Mouse (Mus musculus): ENCODE data around the gene Zdhhc7. TPM values are rescaled to one million over a fixed set of nuclear protein-coding genes. Genes with fewer than 3 reads are reported as not detected.

The Zdhhc7 gene
- polyA plus RNA-seq, 1 experiment from 2014 or later = 28.9 TPM

DNA sequence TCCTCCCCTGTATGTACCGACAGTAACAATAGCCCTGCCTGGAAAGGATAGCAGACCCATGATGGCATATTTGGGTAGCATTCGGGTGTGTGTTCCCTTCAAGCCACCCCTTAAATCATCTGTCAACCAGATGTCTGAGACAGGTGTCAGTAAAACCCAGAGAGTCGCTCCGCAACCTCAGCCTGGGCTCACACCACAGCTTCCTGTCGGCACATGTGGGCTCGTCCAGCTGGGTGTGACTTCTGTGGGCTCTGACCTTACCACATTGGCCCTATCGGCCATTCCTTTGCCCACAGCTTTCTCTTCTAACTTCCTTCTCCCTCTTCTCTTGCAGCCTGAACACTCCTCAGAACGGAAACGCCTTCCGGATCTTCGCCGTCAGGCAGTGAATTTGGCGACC lies 51.3 kb downstream of the Zdhhc7 start:
- WGBS = 89% methylated on average over 13 of the region's 13 CpGs
- Histone ChIP-seq H3K36me3 (ENCODE audit: control insufficient read depth, insufficient read depth) (no peaks in the 10 kb centered on the region), H3K27me3 (replicated peaks; ENCODE audit: control insufficient read depth, insufficient read depth, low read length) (no peaks in the 10 kb centered on the region), H3K9ac (replicated peaks; ENCODE audit: low read depth, low read length) (no peak overlapping the region), H3K9me3 (ENCODE audit: control insufficient read depth, low read length) (no peaks in the 10 kb centered on the region), H3K4me3 (replicated peaks; ENCODE audit: low read length) (no peak overlapping the region), H3K27ac (ENCODE audit: low read length) (no peak overlapping the region), H3K4me1 (replicated peaks; ENCODE audit: control insufficient read depth, insufficient read depth, low read length) (peaks cover 14% of the 10 kb centered on the region), H3K4me2 (ENCODE audit: low read length) (no peak overlapping the region)
- no peak for ATAC-seq

DNA sequence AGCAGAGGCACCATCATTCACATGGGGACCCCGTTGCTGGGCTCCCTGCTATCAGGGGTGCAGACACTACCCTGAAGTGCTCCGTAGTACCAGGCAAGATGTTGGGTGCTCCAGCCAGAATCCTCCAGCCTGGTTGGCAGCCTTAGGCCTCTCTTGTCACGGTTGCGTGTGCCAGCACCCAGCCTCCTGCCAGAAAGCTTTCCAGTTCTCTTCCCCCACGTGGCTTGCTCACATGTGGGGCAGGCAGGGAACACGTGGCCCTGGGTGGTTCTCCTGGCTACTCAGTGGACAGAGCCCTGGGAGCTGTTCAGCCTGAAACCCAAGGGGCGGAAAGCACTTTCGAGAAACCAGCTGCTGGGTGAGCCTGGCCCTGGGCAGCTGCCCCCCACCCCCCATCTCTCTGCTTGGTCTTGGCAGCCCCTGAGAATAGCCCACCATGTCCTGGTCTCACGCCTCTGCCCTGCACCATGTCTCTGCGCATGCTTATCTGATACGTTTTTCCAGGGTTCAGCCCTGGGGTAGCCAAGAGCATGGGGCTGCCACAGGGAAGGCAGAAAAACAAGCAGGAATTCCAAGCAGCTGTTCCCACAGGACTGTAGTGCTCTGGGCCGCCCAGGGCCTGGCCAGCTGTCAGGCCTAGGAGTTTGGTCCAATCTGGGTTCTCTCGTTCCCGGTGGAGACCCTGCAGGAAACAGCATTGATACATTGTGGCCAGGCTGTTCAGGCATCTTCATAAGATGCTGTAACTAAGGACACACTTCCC lies 54.8 kb downstream of the Zdhhc7 start:
- WGBS = 58% methylated on average over 14 of the region's 14 CpGs
- Histone ChIP-seq H3K9ac (replicated peaks; ENCODE audit: low read depth, low read length) (no peak overlapping the region), H3K4me3 (replicated peaks; ENCODE audit: low read length) (no peak overlapping the region), H3K4me1 (replicated peaks; ENCODE audit: control insufficient read depth, insufficient read depth, low read length) (peaks cover 14% of the 10 kb centered on the region), H3K36me3 (ENCODE audit: control insufficient read depth, insufficient read depth) (no peaks in the 10 kb centered on the region), H3K27ac (ENCODE audit: low read length) (peak overlapping the region; percentile 56), H3K9me3 (ENCODE audit: control insufficient read depth, low read length) (no peaks in the 10 kb centered on the region), H3K4me2 (ENCODE audit: low read length) (no peak overlapping the region), H3K27me3 (replicated peaks; ENCODE audit: control insufficient read depth, insufficient read depth, low read length) (no peaks in the 10 kb centered on the region)
- ATAC-seq = peak; percentile 76

DNA sequence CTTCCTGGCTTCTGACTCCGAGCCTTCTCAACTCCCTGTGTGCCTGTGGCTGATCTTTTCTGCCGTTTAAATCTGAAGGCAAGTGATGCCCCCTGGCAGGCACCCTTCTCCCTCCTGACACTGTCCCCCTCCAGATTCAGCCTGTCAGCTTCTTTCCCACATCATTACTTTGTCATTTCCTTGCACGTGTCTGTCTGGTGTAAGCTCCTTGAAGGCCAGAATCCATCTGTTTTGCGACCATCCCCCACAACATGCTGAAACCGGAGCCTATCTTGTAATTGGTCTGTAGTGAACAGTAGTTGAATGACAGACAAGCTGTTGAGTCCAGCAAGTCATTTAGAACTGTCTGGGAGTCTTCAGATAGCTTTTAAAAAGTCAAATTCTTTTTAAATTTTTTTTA lies 55.8 kb downstream of the Zdhhc7 start:
- Histone ChIP-seq H3K9ac (replicated peaks; ENCODE audit: low read depth, low read length) (no peak overlapping the region), H3K9me3 (ENCODE audit: control insufficient read depth, low read length) (no peaks in the 10 kb centered on the region), H3K4me3 (replicated peaks; ENCODE audit: low read length) (no peak overlapping the region), H3K27ac (ENCODE audit: low read length) (no peak overlapping the region), H3K27me3 (replicated peaks; ENCODE audit: control insufficient read depth, insufficient read depth, low read length) (no peaks in the 10 kb centered on the region), H3K4me1 (replicated peaks; ENCODE audit: control insufficient read depth, insufficient read depth, low read length) (peaks cover 14% of the 10 kb centered on the region), H3K36me3 (ENCODE audit: control insufficient read depth, insufficient read depth) (no peaks in the 10 kb centered on the region), H3K4me2 (ENCODE audit: low read length) (no peak overlapping the region)
- WGBS = 62% methylated on average over 5 of the region's 5 CpGs
- ATAC-seq = no peak

DNA sequence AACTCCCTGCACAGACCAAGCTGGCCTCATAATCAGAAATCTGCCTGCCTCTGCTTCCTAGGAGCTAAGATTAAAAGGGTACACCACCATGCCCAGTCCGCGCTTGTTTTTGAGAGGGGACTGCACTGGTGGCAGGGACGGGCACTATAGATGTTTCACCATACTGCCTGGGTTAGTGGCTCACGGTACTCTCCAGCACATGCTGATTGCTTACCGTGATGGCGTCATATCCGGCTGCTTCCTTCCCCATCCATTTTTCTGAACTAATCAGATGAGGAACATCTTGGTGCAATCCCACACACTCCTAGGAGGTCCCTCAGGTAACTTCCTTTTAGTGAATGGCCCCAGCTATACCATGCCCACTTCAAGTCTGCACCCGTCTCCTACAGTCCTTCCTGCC lies 56.4 kb downstream of the Zdhhc7 start:
- no peaks in the 10 kb centered on the region for H3K36me3 ChIP-seq (ENCODE audit: control insufficient read depth, insufficient read depth)
- 85% methylated on average over 8 of the region's 8 CpGs for WGBS
- H3K27ac ChIP-seq (ENCODE audit: low read length) = no peak overlapping the region
- ATAC-seq = no peak
- H3K4me2 ChIP-seq (ENCODE audit: low read length) = no peak overlapping the region
- no peaks in the 10 kb centered on the region for H3K27me3 ChIP-seq (replicated peaks; ENCODE audit: control insufficient read depth, insufficient read depth, low read length)
- H3K4me1 ChIP-seq (replicated peaks; ENCODE audit: control insufficient read depth, insufficient read depth, low read length) = peaks cover 14% of the 10 kb centered on the region
- H3K9me3 ChIP-seq (ENCODE audit: control insufficient read depth, low read length) = no peaks in the 10 kb centered on the region
- H3K9ac ChIP-seq (replicated peaks; ENCODE audit: low read depth, low read length) = no peak overlapping the region
- no peak overlapping the region for H3K4me3 ChIP-seq (replicated peaks; ENCODE audit: low read length)

DNA sequence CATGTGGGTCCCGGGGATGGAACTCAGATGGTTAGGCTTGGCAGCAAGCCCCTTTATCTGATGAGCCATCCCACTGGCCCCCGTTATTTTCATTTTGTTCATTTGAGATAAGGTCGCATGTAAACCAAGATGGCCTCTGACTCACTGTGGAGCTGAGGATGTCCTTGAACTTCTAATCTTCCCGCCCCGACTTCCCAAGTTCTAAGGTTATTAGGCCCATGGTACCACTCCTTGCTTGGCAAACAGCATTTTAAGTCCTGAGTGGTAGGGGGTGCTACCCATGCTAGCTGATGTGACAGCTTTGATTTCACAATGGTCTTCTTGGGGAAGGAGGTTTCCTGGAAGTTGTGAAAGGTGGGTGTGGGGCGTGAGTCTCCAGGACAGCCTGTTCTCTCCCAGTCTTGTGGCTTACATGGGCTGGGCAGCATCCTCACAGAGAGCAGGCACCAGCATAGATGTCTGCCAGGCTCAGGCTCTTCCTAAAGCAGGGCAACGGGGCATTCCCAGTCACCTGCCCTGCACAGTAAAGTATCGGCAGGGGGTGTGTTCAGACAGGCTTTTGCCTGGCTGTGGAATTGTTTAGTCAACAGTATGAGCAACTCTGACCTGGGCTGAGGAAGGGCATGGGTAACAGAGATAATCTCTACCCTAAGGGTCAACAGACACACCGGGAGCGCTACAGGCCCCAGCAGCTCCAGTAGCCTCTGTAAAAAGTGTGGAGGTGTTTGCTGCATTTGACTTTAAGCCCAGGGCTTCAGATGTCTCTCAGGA lies 58.6 kb downstream of the Zdhhc7 start:
- 80% methylated on average over 10 of the region's 10 CpGs for WGBS
- Histone ChIP-seq H3K27me3 (replicated peaks; ENCODE audit: control insufficient read depth, insufficient read depth, low read length) (no peaks in the 10 kb centered on the region), H3K9ac (replicated peaks; ENCODE audit: low read depth, low read length) (no peak overlapping the region), H3K27ac (ENCODE audit: low read length) (no peak overlapping the region), H3K4me2 (ENCODE audit: low read length) (no peak overlapping the region), H3K36me3 (ENCODE audit: control insufficient read depth, insufficient read depth) (no peaks in the 10 kb centered on the region), H3K4me3 (replicated peaks; ENCODE audit: low read length) (no peak overlapping the region), H3K4me1 (replicated peaks; ENCODE audit: control insufficient read depth, insufficient read depth, low read length) (peaks cover 14% of the 10 kb centered on the region), H3K9me3 (ENCODE audit: control insufficient read depth, low read length) (no peaks in the 10 kb centered on the region)
- no peak for ATAC-seq

DNA sequence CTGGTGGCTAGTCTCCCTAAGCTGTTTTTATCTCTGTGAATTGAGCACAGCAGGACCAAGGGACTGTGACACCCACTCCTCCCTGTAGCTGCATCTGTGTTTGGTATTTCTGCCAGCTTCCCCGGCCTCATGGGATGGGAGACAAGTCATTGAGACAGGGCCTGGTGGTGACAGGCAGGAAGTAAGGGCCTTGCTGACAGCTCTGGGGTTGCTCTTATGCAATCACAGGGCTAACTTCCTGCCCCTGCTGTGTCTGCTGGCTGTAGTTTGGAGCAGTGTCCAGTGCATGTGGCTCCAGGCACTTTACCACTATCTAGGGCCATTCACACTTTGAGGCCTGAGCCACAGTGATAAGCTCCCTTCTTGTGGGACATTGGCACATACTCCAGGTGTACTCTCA lies 60.4 kb downstream of the Zdhhc7 start:
- Histone ChIP-seq H3K4me2 (ENCODE audit: low read length) (no peak overlapping the region), H3K27me3 (replicated peaks; ENCODE audit: control insufficient read depth, insufficient read depth, low read length) (no peaks in the 10 kb centered on the region), H3K9ac (replicated peaks; ENCODE audit: low read depth, low read length) (no peak overlapping the region), H3K36me3 (ENCODE audit: control insufficient read depth, insufficient read depth) (no peaks in the 10 kb centered on the region), H3K27ac (ENCODE audit: low read length) (no peak overlapping the region), H3K9me3 (ENCODE audit: control insufficient read depth, low read length) (no peaks in the 10 kb centered on the region), H3K4me1 (replicated peaks; ENCODE audit: control insufficient read depth, insufficient read depth, low read length) (peaks cover 1% of the 10 kb centered on the region; the same call in 1 of the 2 replicates), H3K4me3 (replicated peaks; ENCODE audit: low read length) (no peak overlapping the region)
- no peak for ATAC-seq
- 80% methylated on average over 1 of the region's 1 CpGs for WGBS

DNA sequence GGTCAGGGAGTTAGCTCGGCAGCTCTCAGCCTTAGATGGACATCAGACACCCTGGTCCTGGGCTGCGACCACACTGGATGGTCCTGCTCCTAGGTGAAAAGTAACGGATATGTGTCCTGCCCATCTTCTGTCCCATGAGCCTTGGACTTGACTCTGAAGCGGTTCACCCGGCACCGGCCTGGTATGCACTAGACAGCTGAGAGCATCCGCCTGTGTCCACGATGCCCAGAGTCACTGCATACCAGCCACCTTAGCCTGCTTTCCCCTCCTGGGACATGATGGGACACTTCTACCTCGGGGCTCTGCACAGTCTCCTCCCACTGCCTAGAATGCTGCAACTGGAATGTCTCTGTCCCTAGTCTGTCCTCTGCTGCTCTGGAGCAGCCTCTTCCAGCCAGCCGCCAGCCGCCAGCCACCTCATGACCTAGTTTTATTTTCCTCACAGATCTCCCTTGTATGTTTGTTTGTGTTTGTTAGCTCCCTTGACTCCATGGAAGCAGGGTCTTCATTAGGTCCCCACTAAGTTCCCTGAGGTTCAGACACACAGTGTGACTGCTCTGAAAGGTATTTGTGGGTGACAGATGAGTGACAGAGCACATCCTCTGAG lies 61.9 kb downstream of the Zdhhc7 start:
- H3K27ac ChIP-seq (ENCODE audit: low read length) = no peak overlapping the region
- H3K9ac ChIP-seq (replicated peaks; ENCODE audit: low read depth, low read length) = no peak overlapping the region
- no peak overlapping the region for H3K4me3 ChIP-seq (replicated peaks; ENCODE audit: low read length)
- H3K4me2 ChIP-seq (ENCODE audit: low read length) = no peak overlapping the region
- no peaks in the 10 kb centered on the region for H3K4me1 ChIP-seq (replicated peaks; ENCODE audit: control insufficient read depth, insufficient read depth, low read length)
- H3K27me3 ChIP-seq (replicated peaks; ENCODE audit: control insufficient read depth, insufficient read depth, low read length) = no peaks in the 10 kb centered on the region
- H3K36me3 ChIP-seq (ENCODE audit: control insufficient read depth, insufficient read depth) = no peaks in the 10 kb centered on the region
- H3K9me3 ChIP-seq (ENCODE audit: control insufficient read depth, low read length) = no peaks in the 10 kb centered on the region
- WGBS = 88% methylated on average over 11 of the region's 11 CpGs
- no peak for ATAC-seq

DNA sequence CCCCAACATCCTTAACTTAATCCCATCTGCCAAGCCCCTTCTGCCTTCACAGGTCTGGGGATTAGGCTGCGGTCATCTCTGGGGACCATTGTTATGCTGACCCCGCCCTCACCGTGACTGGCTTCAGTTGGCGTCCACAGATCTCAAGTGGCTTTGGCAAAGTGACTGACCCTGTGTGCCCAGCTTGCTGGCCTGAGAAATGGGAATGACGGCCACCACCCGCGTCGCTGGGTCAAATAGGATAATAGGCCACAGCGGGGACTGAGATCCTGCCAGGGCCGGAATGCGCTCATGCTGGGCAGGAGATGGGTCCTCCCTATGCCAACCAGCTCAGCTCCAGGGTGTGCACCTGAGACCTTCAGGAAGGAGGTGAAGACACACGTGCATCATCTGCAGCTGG lies 62.5 kb downstream of the Zdhhc7 start:
- no peak overlapping the region for H3K4me3 ChIP-seq (replicated peaks; ENCODE audit: low read length)
- no peaks in the 10 kb centered on the region for H3K27me3 ChIP-seq (replicated peaks; ENCODE audit: control insufficient read depth, insufficient read depth, low read length)
- no peak overlapping the region for H3K9ac ChIP-seq (replicated peaks; ENCODE audit: low read depth, low read length)
- H3K27ac ChIP-seq (ENCODE audit: low read length) = no peak overlapping the region
- H3K4me1 ChIP-seq (replicated peaks; ENCODE audit: control insufficient read depth, insufficient read depth, low read length) = no peaks in the 10 kb centered on the region
- H3K9me3 ChIP-seq (ENCODE audit: control insufficient read depth, low read length) = no peaks in the 10 kb centered on the region
- ATAC-seq = no peak
- no peak overlapping the region for H3K4me2 ChIP-seq (ENCODE audit: low read length)
- no peaks in the 10 kb centered on the region for H3K36me3 ChIP-seq (ENCODE audit: control insufficient read depth, insufficient read depth)
- 86% methylated on average over 12 of the region's 12 CpGs for WGBS

DNA sequence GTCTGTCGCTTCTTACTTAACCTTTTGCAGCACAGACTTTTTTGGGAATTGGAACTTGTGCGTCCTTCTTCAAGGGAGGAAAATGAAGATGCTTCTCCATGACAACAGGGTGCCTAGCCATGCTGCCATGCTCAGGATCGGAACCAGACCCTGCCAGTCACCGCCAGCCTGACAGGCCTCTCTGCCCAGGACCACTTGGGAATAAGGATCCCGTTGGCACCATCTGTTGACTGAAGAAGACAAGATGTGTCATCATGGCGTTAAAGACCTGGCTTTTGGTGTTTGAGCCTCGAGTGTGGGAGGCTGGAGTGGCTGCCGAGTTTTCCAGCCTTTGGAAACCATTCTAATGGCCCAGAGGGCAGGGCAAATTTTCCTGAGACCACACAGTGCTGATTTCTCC lies 63.7 kb downstream of the Zdhhc7 start:
- Histone ChIP-seq H3K27me3 (replicated peaks; ENCODE audit: control insufficient read depth, insufficient read depth, low read length) (no peaks in the 10 kb centered on the region), H3K36me3 (ENCODE audit: control insufficient read depth, insufficient read depth) (no peaks in the 10 kb centered on the region), H3K4me3 (replicated peaks; ENCODE audit: low read length) (no peak overlapping the region), H3K9ac (replicated peaks; ENCODE audit: low read depth, low read length) (no peak overlapping the region), H3K9me3 (ENCODE audit: control insufficient read depth, low read length) (no peaks in the 10 kb centered on the region), H3K27ac (ENCODE audit: low read length) (no peak overlapping the region), H3K4me2 (ENCODE audit: low read length) (no peak overlapping the region), H3K4me1 (replicated peaks; ENCODE audit: control insufficient read depth, insufficient read depth, low read length) (no peaks in the 10 kb centered on the region)
- WGBS = 82% methylated on average over 8 of the region's 8 CpGs
- no peak for ATAC-seq
